Mouse (Mus musculus) olfactory bulb, adult 2 months (tissue): ENCODE data around the gene Sema3e.

ENCODE experiments used
- CTCF ChIP-seq: fragments of 200-500 bp; IDR thresholded peaks from 2 replicates; pipeline ENCODE4 v1.5.1; 2012; ENCODE audit warnings: low read depth, mild to moderate bottlenecking, low read length, moderate library complexity; ENCODE audit not compliant: insufficient read depth
- POLR2A ChIP-seq: fragments of 200-500 bp; IDR thresholded peaks from 2 replicates; pipeline ENCODE4 v1.6.1; 2012; ENCODE audit warnings: mild to moderate bottlenecking, low read depth, low read length, moderate library complexity; ENCODE audit not compliant: insufficient read depth

DNA sequence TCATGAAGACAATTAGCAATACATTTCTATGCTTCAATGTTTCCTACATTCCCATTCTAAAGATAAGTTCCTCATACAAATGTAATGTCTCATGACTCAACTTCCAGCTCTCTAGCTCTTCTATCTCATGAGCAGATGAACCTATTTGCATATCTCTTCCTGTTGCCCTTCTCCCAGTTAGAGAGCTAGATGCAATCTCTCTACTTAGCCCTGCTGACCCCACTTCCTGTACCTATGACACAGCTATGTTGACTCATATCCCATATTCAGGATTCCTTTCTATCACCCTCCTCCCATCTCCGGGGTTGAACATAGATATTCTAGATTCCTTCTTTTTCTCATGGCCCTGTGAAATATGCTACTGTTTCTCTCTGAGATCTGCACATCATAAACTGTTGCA, 38.0 kb upstream of the Sema3e start:
- TF ChIP-seq CTCF, result no peak
- no peak for TF ChIP-seq POLR2A
